Mouse (Mus musculus): ENCODE data around the gene Olfr791.

Olfr791 gene

GRCm38 (mm10) chr10:129521492-129521891 lies at the start of gene Olfr791:
Gene Olfr791, plus strand, starts transcription at chr10:129521792.
- DNase-seq, result no peak

DNA sequence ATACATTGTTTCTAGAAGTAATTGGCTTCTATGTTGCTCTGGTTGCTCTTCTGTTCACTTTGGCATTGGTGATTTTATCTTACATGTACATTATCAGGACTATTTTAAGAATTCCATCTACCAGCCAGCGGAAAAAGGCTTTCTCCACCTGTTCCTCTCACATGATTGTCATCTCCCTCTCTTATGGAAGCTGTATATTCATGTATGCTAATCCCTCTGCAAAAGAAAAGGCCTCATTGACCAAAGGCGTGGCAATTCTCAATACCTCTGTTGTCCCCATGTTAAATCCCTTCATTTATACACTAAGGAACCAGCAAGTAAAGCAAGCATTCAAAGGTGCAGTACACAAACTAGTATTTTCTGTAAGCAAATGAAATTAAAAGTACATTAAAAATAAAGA lies 48.3 kb upstream of the Olfr791 start:
- no peak for DNase-seq

DNA sequence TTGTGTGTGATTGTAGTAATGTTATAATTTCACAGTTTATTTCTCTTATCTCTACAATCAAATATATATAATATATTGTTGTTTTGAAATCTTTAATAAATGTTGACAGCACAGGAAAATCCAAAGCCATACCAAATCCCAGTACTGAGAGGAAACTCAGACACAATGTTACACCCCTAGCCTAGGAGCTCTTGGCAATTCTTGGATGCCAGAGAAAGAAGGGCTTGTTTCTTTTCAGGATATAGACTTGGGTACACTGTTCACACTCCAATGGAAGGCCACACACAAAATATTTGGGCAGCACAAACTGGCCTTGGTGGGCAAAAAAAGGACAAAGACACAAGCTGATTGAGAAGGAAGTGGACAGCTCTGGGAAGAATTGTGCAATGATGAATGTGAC lies 47.9 kb upstream of the Olfr791 start:
- DNase-seq, result no peak

DNA sequence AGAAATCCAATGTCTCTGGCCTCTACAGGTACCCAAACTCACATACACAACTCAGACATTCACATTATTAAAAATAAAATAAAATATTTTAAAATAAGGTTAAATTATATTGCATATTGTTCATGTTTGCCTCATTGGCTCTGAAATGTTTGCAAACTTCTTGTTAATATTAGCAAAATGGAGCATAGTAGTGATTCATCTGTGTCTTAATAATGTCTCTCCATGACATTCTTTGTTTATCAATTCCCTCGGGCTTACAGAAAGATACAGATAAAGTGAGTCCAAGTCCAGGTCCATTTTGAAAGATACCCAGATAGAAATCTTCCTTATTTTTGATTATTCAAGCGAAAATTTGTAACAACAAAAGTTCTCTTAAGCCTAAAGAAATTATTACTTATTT lies 37.1 kb upstream of the Olfr791 start, which contains the start of gene Olfr789:
Olfr789 (plus strand) TSS at position 301 of the 400 bp plus-strand sequence.
- no peak for DNase-seq

DNA sequence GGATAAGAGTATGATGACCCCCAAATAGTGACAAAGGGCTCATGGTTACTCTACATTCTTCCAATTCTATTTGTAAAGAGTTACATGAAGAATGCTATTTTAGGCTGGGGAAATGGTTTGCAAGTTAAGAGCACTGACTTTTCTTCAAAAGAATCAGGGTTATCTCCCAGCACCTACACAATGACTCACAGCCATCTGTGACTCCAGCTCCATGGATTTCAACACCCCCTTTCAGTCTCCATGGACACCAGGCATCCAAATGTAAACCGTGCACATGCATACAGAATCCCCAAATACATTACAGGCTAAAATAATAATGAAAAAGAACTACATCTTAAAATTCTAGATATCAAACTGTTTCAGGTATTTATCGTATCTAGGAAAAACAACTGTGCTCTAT lies 31.5 kb upstream of the Olfr791 start:
- peak; percentile 4 for DNase-seq

DNA sequence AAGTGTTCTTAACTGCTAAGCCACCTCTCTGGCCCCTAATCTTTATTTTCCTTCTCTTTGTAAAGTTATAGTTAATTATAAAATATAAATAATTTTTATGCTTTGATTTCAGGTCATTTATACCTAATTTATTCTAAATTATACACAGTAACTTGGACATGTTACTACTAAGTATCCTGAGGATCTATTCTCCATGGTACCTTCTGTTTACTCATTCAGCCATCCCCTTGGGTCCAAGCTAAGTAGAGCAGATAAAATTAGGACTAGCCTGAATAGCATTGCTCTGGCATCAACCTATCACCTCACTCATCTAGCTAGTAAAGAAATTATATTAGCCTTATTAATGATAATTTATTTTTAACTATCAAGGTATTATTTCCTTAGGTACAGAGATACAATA lies 23.4 kb upstream of the Olfr791 start, which contains the start of gene Olfr790:
Olfr790 (plus strand) TSS at position 301 of the 400 bp plus-strand sequence.
- no peak for DNase-seq

GRCm38 (mm10) chr10:129538862-129539261 lies 17.3 kb downstream of the Olfr791 start, which contains the start of gene Olfr792:
Gene Olfr792, plus strand, starts transcription at chr10:129539162.
- DNase-seq, result no peak

DNA sequence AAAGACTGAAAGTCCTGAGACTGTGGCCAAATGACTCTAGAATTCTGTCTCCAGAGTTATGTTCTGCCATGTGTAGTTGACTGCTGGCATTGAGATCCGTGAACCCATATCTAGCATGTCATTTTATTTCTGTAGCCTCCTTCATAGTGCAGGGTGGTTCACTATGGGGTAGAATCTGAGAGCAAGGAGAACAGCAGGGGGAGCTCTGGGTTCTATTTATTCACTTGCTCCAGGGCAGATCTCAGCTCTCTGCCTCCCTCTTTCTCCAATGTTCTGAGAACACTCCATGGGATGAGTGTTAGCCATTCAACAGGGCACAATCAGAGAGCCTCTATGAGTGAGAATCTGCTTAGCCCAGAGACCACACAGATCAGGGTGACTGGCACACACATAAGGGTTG lies 27.8 kb downstream of the Olfr791 start:
- peak; percentile 2 for DNase-seq

DNA sequence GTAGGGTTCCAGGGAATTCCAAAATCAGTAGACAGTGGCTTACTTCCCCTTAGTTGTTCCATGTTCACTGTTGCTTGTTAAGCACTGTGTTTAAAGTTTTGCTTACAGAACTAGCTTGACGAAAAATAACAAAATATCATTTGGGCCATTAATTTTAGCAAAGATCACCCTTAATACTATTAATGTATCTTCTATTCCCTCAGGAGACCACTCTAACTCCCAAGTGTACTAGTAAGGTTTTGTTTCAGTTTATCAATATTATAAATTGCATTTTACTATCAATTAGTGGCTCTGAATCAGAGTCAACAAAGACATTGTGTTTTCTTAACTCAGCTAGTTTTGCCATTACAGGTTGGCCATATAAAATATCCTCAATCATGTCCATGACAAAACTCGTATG lies 45.8 kb downstream of the Olfr791 start, which contains the start of gene Olfr794:
Olfr794 (plus strand) TSS at position 301 of the 400 bp plus-strand sequence.
- no peak for DNase-seq

DNA sequence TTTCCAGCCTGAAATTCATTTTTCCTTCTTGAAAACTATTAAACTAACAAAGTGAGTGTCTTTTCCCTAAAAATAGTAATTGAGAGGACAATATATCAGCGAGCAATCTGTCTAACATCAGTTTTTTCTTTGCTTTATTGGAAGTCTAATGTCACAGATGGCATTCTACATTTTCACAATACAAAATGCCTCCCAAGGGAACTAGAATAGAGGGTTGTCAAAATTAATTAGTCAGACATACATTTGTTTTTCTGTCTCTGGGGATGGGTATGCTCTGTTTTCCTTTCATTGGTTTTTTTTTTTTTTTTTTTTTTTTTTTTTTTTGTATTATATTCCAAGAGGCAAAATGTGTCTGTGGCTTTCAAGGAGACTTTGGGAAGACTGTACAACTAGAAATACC lies 55.5 kb downstream of the Olfr791 start:
- DNase-seq, result no peak

Measured in layer of hippocampus, adult 9-11 months (tissue).